Mouse (Mus musculus): ENCODE results near the gene Cenpq.

Cenpq gene
- long read RNA-seq, experiment 1, transcript Cenpq-201 (9 exons, 1,942 nt) = major isoform, 9 of 11 reads
- long read RNA-seq, experiment 1, partial matches to known transcripts = 0 of 11 reads
- long read RNA-seq, experiment 1, other reads (novel, unspliced or antisense) = 2 of 11 reads
- long read RNA-seq, experiment 2, transcript Cenpq-201 (9 exons, 1,942 nt) = major isoform, 13 of 20 reads
- long read RNA-seq, experiment 2, partial matches to known transcripts = 5 of 20 reads
- long read RNA-seq, experiment 2, other reads (novel, unspliced or antisense) = 2 of 20 reads

DNA sequence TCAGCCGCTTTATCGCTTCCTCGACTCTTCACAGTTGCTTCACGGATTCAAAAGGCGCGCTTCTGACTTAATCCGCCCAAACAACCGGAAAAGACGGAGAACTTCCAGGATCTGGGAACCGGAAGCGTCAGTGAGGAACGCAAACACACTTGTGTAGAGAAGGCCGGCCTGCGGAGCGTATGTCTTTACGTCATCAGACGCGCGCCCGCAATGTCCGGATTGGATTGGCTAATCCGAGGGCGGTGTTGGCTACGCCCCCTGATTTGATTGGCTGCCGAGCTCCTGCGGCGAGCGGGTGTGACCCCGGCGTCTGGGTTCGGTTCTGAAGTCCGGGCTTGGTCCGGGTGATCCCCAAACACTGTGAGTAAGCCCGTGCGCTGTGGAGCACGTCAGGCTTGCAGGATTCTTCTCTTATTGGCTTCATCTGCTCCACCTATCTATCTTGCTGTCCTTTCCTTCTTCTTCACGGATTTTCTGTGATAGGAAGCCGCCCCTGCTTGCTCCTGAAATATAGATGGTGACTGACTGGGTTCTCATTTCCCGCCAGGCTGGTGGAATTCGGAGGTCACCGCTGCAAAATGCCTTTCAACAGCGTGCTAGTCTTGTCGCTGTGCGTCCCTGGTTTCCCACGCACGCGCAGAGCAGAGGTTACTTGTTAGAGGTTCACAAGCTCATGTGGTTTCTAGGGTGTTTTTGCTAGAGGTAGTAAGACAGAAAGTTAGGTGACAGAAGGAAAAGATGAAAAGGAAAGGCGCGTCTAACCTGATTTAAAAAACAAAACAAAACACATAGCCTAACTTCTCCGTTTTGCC lies at the start of gene Cenpq, which contains the start of gene Mut:
Gene Cenpq (minus strand): TSS at position 628 of the 812 bp plus-strand sequence.
Gene Mut (plus strand): TSS at position 266 of the 812 bp plus-strand sequence.
- intact Hi-C loops (cut with DNase I) = no loop called here

DNA sequence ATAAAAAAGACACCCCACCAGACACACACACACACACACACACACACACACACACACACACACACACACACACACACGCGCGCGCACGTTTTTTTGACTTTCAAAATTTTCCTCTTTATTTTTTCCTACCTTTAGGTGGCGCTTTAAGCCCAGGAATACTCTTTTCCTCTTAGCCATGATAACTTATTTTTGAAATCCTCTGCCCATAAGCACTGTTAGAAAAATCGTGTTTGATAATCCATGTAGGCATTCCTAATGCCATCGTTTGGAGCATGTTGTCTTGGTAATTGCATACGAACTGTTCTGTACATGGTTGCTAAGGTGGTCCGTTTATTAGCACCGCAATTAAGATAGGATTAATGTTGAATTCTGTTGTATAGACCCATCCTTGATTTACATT lies 43.1 kb upstream of the Cenpq start:
- intact Hi-C loops (cut with DNase I) = loop anchor here (10.0 kb wide), 1 partner anchor 1627 kb away; no protein-coding TSS in a partner anchor

DNA sequence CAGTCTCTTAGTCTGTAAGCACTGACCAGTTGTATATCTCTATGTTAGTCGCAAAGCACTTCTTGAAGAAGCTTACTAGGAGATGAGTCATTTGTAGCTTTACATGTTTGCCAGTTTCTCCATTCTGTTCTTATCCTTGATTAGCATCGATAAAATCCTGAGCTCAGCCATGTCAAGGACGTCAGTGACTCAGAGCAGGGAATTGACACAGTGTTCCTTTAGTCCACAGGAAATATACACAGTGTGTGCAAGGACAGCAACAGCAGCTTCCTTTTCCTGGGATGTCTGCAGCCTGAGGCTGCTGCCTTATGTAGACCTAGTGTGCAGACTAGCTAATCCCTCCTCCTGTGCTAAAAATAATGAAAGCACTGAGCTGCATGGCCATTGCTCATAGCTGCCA lies 13.7 kb upstream of the Cenpq start:
- intact Hi-C loops (cut with DNase I) = no loop called here

DNA sequence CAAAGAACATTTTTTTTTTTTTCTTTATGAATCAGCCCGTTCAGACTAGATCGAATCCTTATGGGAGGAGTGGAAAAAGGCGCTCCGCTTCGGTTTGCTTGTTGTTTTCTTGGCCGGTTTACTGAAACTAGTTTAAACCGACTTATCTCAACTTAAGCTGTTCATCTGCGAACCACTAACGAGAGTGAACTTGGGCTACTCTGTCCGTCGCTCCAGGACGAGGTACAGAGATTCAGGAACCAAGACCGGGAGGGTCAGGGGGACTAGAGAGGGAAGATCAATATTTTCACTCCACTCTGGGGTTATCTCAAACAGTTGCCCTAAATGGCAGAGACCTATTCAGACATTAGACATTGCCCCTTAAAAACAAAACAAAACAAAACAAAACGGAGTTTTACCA lies 862 bp downstream of the Cenpq start:
- intact Hi-C loops (cut with DNase I) = no loop called here

DNA sequence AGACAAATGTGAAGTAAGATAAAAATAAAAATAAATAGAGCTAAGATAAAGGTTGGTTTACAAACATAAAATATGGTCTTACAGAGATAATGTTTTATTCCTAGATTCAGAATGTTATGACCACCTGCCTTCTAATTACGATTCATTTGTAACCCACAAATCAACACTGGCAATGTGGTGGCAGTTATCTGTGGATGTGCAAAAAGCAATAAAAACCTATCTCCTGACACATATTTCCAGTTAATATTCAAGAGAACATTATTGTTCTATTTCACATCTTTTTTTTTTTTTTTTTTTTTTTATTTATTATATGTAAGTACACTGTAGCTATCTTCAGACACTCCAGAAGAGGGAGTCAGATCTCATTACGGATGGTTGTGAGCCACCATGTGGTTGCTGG lies 19.3 kb downstream of the Cenpq start:
- intact Hi-C loops (cut with DNase I) = no loop called here

DNA sequence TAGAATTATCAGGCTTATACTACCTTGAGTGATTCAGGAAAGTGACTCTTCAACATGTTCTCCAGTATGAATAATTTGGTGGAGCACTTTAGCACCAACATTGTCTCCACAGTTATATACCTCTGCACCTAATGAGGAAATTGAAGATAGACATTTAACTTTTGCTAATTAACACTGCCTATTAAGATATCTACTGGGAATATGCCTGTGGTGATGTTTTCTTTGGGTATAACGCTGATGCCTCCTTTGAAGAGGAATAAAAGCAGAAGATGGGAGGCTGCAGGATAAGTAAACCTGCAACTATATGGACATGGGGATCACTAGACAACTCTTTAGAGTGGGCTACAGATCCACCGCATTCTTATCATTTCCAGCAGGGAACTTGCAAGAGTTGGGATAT lies 20.6 kb downstream of the Cenpq start, which contains the start of gene Glyatl3:
Gene Glyatl3 (minus strand): TSS at position 101 of the 400 bp plus-strand sequence.
- intact Hi-C loops (cut with DNase I) = no loop called here

DNA sequence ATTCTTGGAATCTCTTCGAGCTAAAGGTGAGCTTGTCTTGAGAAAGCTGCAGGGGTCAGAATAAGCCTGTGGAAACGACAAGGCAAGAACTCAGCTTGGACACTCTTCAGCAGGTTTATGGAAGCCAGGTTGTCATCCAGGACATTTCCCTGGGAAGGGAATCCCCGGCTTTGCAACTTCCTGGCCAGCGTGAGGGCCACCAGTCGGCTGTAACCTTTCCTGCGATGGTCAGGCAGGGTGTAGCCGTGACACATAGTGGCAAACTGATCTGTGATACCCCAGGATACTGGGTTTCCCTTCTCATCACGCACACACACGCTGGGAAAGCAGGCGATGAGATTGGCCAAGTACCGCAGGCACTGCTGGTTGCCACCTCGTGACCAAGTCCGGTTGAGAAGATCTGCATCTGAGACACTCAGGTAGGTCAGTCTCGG lies 30.1 kb downstream of the Cenpq start:
- intact Hi-C loops (cut with DNase I) = no loop called here

DNA sequence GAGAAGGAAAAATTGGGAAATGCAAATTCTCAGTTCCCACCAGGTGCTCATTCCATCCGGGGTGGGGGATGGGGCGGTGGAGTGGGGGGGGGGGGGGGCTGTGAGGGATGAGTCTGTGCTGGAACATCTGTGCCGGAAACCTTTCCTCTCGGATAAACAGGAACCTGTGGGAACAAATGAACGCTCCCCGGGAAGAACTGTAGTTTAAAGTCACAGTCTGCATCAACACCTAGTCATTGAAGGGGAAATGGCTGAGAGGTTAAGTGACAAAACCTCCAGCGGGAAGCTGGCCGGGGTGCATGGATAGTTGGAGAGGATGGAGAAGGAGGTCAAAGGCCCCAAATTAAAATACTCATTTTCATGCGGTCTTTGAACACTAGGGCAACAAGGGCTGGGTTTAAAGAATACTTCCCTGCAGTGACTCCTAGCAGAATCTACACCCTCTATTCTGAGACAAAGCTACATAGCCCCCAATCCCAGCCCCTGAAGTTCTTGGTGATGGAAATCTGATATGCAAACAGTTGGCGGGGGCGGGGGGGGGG lies 30.7 kb downstream of the Cenpq start:
- intact Hi-C loops (cut with DNase I) = no loop called here

DNA sequence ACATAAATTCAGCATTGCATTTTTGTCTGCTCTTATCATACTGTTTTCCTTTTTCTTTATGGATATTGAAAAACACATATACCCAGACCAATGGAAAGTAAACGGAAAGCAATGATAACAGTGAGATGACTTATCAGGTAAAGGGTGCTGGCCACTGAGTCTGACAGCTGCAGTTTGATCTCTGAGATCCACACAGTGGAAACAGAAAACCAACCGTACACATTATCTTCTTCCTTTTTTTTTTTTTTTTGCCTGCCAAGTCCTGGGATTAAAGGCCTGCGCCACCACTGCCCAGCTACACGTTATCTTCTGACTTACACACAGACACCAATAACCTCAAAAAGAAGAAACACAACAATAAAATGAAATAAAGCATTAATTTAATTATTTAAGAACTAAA lies 31.5 kb downstream of the Cenpq start:
- intact Hi-C loops (cut with DNase I) = no loop called here

DNA sequence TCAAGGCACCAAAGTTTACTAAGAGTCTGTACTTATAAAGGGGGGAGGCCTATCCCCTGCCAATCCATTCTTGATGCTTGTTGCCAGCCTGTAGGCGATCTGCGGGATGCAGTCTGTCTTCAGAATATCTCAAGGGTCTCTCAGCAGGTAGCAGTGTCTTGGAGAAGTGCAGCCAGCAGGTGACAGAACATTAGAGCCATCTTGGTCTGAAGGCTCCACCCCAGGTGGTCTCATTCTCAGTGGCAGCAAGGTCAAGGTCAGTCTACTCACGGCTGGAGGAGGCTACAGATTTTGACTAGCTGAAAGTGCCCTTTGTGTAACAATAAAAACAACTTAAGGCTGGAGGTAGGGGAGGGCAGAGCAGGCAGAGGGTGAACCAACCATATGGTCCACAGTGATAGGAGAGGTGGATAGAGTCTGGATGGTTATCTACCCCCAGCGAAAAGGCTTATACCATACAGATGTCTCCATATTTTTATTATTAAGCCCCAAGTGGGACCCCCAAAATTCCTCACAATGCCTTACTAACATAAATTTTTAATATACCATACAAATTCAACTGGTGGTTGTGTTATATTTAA lies 35.0 kb downstream of the Cenpq start:
- intact Hi-C loops (cut with DNase I) = loop anchor here (5.0 kb wide), 1 partner anchor 68 kb away; no protein-coding TSS in a partner anchor

DNA sequence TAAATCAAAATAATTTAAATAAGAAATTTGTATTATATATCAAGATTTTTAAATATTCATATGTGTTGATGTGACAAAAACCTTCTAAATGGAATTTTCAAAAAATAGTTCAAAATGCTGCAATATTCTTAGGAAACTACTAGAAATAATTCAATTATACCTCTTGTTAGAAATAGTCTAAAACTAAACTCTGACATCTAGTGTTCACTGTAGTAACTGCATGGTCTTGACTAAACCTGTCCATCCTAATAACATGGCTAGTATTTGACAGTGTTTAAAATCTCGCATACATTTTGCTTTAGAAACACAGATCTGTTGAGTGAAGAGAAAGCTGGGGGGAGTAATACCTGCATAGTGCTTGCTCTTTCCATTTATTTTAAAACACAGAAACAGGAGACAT lies 38.0 kb downstream of the Cenpq start:
- intact Hi-C loops (cut with DNase I) = loop anchor here (5.0 kb wide), 1 partner anchor 65 kb away; no protein-coding TSS in a partner anchor

DNA sequence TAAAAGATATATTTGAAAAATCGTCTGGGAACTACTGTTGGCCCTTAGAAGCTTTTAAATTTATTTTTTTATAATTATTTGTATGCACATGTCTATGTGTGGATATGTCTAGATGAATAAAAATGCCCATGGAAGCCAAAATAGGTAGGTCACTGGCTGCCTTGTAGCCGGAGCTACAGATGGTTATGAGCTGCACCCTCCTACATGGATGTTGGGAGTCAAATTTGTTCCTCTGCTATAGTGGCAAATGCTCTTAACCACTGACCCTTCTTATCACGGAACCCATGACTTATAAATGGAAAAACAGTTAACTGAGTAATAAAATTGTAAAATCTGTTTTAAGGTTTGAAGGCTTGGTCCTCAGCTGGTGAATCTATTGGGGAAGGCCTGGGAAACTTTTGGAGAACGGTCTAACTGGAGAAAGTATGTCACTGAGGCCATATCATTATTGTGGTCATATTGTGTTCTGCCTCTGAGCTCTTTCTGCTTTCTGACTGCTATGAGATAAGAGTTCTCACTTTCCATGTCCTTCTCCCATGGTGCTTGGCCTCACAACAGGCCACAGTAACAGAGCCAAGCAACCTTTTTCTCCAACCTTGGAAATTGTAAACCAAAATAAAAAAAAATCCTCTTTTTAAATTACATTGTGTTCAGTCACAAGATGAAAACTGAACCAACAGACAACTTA lies 46.9 kb downstream of the Cenpq start:
- intact Hi-C loops (cut with DNase I) = no loop called here

DNA sequence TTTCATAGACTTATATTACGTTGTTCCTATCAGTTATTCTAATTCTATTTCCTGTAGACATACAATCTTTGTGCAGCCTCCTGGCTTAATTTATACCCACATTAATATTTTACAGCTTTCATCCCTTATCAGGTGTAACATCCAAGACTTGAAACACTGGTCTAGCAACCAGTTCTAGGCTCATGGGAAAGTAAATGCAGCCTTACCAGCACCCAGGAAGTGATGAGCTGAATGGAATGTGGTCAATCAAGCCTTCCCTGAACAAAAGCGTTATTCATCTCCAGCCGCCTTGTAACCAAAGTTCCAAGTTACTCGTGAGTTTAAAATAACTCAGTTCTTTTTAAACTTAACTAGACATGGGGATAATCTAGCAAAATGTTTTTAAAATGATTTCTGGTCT lies 49.7 kb downstream of the Cenpq start:
- intact Hi-C loops (cut with DNase I) = no loop called here

DNA sequence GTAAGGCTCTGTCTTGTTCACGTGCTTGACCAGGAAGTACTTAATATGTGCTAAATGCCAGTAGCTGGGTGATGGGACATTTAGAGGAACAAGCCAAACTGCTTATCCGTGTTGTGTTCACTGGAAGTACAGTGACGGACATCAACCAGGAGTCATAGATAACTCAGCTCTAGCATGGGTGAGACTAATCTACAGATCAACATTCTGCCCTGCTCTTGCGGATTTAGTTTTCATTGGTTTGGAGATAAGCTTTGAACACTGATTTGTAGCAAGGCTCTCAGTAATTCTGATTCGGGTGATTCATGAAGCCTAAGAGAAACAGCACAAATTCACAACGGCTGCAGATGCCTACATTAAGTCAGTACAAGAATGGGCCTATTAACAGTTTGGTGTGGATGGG lies 52.7 kb downstream of the Cenpq start:
- intact Hi-C loops (cut with DNase I) = no loop called here

DNA sequence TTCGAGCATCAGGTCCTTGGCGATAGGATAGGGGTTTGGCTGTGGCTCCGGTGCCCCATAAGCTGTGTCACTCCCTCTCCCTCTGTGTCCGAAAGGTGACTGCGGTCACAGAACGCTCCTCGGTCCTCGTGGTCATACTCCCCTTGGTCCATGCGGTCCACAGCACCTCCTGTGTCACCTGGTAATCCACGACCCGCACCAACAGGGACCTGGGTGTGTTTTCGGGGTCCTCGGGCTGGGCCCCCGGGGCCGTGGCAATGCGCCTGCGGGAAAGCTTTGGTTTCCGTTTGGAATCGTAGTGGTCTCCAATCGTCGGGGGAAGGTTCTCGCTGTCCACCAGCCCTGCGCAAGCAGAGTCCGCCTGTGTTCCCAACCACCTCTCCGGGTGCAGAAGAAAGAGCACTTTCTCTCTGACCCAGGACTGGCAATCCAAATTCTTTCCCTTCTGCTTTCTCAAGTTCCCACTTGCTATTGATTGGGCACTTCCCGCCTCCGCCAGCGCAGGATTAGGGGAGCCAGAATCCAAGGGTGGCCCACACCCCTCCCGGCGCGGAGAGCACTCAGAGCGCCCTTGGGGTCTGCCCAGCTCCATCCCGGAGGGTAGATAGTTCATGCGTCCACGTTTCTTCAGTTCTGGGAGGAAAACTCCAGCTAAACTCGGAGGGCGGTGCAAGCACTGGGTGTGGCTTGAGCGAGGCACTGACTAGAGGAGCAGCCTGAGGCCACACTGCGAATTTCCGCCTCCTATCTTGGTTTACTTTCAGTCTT lies 54.7 kb downstream of the Cenpq start, which contains the start of gene 9130008F23Rik:
Gene 9130008F23Rik (minus strand): TSS at position 636 of the 768 bp plus-strand sequence.
- intact Hi-C loops (cut with DNase I) = no loop called here

DNA sequence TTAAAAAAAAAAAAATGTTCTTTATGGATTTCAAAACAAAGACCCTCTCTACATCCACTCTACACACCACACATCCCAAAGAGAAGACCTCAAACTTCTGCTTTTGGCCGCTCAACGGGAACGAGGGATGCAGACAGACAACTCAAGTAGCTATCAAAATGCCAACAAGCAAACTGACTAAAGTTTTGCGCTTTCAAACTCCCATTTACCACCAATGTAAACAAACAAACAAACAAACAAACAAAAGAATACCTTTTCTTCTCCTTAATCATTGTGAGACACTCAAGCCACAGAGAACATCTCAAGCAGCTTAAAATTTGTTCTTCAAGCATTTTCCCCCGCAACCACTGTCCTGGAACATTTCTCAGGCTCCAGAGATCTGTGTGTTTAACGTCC lies 55.3 kb downstream of the Cenpq start:
- intact Hi-C loops (cut with DNase I) = no loop called here

DNA sequence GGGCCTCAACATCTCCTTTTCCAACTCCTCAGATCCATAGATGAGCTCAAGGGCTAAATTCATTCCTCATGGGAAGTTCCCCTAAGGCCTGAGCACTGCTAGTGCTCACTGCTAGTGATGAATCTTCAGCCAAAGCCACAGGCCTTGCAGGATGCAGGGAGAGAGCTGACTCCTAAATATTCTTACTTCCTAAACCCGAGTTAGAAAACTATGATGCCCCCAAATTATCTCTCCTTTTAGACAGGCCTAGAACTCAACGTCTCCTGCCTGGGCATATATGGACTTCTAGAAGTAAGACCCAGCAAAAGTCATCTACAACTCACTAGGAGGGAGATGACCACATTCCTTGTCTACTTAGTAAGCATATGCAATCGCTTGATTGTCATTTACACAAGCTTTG lies 57.1 kb downstream of the Cenpq start:
- intact Hi-C loops (cut with DNase I) = no loop called here

DNA sequence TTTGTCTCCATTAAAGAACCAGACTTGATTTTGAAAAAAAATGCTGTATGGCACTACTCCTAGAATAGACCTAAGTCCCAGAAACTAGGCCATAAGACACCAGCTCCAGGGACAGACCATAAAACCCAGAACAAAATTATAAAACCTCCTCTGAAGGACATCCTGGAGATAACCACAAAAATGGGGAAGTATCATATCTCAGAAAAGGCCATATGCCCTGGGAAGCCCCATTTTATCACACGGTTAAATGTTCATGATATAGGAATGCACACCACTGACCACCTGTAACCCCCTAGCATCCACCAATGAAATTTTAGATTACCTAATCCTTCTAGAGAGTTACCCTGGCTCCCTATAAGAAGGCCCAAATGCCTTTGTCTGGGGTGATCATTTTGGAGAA lies 59.3 kb downstream of the Cenpq start:
- intact Hi-C loops (cut with DNase I) = no loop called here

DNA sequence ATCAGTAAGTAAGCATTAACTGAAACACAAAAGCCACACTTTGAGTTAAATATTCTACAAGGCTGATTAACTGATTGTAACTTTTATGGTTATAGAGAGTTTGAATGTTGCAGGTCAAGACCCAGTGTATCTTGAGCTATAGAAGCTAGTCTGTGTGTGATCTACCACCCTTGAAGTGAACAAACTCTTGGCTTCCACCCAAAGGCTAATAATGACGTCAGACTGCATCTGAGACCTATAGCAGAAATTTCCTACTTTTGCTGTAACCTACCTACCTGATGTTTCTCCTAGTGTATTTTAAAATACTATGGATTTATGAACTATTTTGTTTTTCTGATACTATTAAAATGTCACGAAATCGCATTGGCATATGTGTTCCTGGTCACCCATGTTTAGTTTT lies 60.1 kb downstream of the Cenpq start:
- intact Hi-C loops (cut with DNase I) = no loop called here

DNA sequence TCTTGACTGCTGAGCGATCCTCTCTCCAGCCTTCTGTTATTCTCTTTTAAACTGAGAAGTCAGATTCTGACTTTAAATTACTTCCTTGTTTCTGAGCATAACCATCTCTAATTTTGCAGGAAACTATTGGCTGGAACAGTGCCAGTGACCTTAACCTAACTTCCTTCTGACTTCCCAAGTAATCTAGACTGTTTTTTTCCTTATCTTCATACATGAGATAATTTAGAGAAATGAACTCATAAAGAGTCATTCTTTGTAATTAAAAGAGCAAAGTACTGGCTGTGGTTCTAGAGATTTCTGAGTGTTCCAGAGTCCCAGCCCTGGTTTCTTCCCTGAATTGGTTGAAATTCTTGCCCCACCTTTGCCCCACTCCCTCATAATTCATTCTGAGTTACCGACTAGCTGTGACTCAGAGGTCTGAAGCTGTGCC lies 61.2 kb downstream of the Cenpq start:
- intact Hi-C loops (cut with DNase I) = no loop called here
